Mouse (Mus musculus) neural tube, embryonic 10.5 days (tissue): ENCODE data around the gene Fam216b.

ENCODE experiments used
- DNase-seq: peaks from one replicate; pipeline ENCODE4 v3.0.0-alpha.2; 2017; ENCODE audit warnings: low spot score; ENCODE audit errors: extremely low spot score

Fam216b gene

DNA sequence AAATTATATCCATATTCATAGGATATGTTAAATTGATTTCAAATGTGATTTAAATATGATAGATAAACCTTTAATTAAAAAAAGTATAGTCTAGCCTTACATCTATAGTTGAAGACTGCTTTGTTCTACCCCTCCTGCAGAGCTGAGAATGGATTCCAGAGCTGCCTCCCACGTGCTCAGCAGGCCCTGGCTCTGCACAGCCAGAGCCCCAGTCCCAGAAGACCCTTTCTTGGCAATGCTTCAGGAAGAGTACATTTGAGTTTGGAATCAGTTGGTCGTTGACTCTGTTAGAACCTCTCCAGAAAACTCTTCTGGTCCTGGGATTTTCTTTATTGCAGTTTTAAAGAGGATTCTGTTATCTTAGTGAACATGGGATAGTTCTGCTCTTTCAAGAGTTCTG is 45.7 kb downstream of the Fam216b start:
- DNase-seq = no peak

DNA sequence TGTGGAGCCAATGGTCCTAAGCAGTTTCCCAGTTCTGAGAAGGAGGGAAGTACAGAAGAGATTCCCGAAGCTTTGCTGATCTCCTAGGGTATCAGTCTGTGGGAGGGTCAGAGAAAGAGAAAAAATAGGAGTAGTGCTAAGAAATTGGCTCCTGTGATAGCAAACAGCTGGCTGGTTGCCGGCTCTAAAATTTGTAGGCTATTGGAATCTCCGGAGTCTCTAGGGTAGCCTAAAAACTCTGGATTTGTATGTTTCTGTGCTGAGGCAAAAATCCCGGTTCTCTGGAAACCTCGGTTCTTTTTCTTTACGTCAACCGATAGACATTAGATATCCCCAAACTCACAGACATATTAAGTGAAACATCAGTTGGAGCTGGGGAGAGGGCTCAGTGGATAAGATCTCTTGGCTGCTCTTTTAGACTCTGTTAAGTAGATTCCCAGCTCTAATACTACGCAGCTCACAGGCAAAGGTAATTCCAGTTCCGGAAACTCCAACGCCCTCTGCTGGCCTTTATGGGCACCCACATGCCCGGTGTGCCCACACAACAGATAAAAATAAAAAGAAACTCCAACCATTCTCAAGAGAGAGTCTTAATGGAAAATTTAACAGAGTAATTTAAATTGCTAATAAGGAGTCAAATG is 46.8 kb downstream of the Fam216b start:
- DNase-seq = no peak

DNA sequence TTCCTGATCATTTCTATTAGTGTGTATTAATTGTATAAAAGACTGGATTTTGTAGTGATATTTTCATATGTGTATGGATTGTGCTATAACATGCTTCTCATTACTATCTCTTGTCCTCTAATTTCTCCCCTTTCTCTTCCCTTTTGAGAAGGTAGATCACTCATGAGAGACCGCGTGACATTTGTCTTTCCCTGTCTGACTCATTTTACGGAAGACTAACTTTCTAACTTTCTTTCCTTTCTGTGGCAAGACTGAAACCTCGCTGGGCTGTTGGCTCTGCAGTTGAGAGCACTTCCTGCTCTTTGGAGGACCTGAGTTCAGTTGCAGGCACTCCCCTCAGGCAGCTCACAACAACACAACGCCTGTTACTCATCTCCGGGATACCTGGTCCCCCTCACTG is 48.2 kb downstream of the Fam216b start:
- DNase-seq = no peak

DNA sequence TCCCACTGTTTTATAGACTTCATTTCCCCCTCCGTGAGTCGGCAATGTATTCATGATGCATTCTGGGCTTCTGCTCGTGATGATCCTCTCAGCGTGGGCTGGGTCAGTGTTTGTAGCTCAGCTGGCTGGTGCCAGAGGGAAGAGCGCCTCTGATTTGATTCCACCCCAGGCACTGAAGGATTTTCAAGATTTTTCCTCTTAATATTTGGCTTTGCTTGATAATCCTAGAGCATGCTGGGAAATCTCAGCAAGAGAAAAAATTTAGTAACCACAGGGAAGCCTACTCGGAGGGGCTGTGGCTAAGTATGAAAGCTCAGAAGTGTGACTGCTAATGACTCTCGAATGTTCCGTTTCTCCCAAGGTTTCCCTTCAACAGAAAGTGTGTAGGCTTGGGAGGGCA is 49.9 kb downstream of the Fam216b start:
- no peak for DNase-seq
